Mouse (Mus musculus) hindbrain, embryonic 15.5 days (tissue): ENCODE data around the gene Prss30. TPM values are rescaled to one million over a fixed set of nuclear protein-coding genes. Genes with fewer than 3 reads are reported as not detected.

ENCODE experiments used
- ATAC-seq: fragments of 200-750 bp; cut with Nextera tagmentation; 2 replicates; pipeline ENCODE4 v1.8.0; 2017; ENCODE audit warnings: low read depth, moderate number of reproducible peaks, moderate TSS enrichment; ENCODE audit not compliant: low FRiP score
- H3K27ac ChIP-seq: fragments of 300-500 bp; sonication (generic); replicated peaks from 2 replicates; pipeline ENCODE4 v1.5.1; 2015; ENCODE audit warnings: mild to moderate bottlenecking, inconsistent platforms
- H3K27me3 ChIP-seq: fragments of 300-500 bp; sonication (generic); 2 replicates; pipeline ENCODE4 v1.6.1; 2015; ENCODE audit warnings: control low read depth, inconsistent platforms
- H3K36me3 ChIP-seq: fragments of 300-500 bp; sonication (generic); 2 replicates; pipeline ENCODE4 v1.6.1; 2015; ENCODE audit warnings: control low read depth, inconsistent platforms
- H3K4me1 ChIP-seq: fragments of 300-500 bp; sonication (generic); replicated peaks from 2 replicates; pipeline ENCODE4 v1.6.1; 2015; ENCODE audit warnings: control low read depth, inconsistent platforms
- H3K4me2 ChIP-seq: fragments of 300-500 bp; sonication (generic); 2 replicates; pipeline ENCODE4 v1.6.1; 2015; ENCODE audit warnings: moderate library complexity, mild to moderate bottlenecking, inconsistent platforms
- H3K4me3 ChIP-seq: fragments of 300-500 bp; sonication (generic); 2 replicates; pipeline ENCODE4 v1.5.1; 2015; ENCODE audit warnings: mild to moderate bottlenecking, inconsistent platforms
- H3K9ac ChIP-seq: fragments of 300-500 bp; sonication (generic); 2 replicates; pipeline ENCODE4 v1.6.1; 2015; ENCODE audit warnings: inconsistent platforms
- H3K9me3 ChIP-seq: fragments of 300-500 bp; sonication (generic); 2 replicates; pipeline ENCODE4 v1.6.1; 2016; ENCODE audit warnings: control low read depth, inconsistent platforms
- WGBS: fragments of 180-500 bp; shearing (Covaris S2); methylation state at CpG from one replicate; pipeline ENCODE4 v1.1.7; 2015; 5-methylcytosine and 5-hydroxymethylcytosine counted together
- polyA plus RNA-seq: library from polyadenylated mRNA; unstranded; fragments of >200 nt; fragmentation: Nextera tagmentation; extraction: Ambion mirVana; gene quantifications from 2 replicates; pipeline ENCODE4 v1.2.1, GENCODE M21; 2015

Gene Prss30
- polyA plus RNA-seq, 1 experiment from 2014 or later: not detected

GRCm38 (mm10) chr17:24004071-24004665 is 23.8 kb upstream of the Prss30 start:
- Histone ChIP-seq H3K9me3 (no peaks in the 10 kb centered on the region), H3K4me1 (no peaks in the 10 kb centered on the region), H3K27me3 (no peaks in the 10 kb centered on the region), H3K27ac (no peak overlapping the region), H3K9ac (no peak overlapping the region), H3K4me3 (no peak overlapping the region), H3K36me3 (no peaks in the 10 kb centered on the region), H3K4me2 (no peak overlapping the region)
- no peak for ATAC-seq
- WGBS: 90% methylated on average over 14 of the region's 14 CpGs

GRCm38 (mm10) chr17:24000404-24000803 is 20.0 kb upstream of the Prss30 start:
- no peaks in the 10 kb centered on the region for H3K9me3 ChIP-seq
- no peaks in the 10 kb centered on the region for H3K27me3 ChIP-seq
- no peak overlapping the region for H3K4me2 ChIP-seq
- ATAC-seq: no peak
- H3K27ac ChIP-seq: no peak overlapping the region
- H3K4me1 ChIP-seq: no peaks in the 10 kb centered on the region
- H3K4me3 ChIP-seq: no peak overlapping the region
- H3K9ac ChIP-seq: no peak overlapping the region
- no peaks in the 10 kb centered on the region for H3K36me3 ChIP-seq
- 64% methylated on average over 5 of the region's 5 CpGs for WGBS

- no peak overlapping the region for H3K27ac ChIP-seq
- no peaks in the 10 kb centered on the region for H3K36me3 ChIP-seq
- no peaks in the 10 kb centered on the region for H3K9me3 ChIP-seq
- H3K4me3 ChIP-seq: no peak overlapping the region
- ATAC-seq: no peak
- no peak overlapping the region for H3K4me2 ChIP-seq
- H3K4me1 ChIP-seq: peaks cover 7% of the 10 kb centered on the region; the same call in 1 of the 2 replicates
- WGBS: 80% methylated on average over 6 of the region's 6 CpGs
- no peak overlapping the region for H3K9ac ChIP-seq
- no peaks in the 10 kb centered on the region for H3K27me3 ChIP-seq
These were observed 18.0 kb upstream of the Prss30 start for GRCm38 (mm10) chr17:23998383-23998782.

DNA sequence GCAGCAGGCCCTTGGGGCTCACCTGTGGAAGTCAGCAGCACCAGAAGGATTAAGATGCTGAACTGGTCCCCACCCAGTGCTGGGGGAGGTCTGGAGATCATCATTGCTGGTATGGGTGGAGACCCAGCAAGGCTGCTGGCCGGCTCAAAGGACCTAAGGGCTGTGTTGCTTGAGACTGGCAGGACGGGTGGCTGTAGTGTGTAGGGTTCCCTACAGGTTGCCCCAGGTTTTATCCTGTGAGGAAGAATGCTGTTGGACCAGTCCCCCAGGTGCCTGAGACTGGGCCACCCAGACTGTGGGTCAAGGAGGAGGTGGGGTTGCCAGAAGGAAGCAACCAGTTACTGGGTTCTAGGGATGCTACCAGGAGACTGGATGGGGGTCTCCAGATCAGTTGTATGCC is 17.5 kb upstream of the Prss30 start, which contains the start of gene Prss22:
Gene Prss22, minus strand, starts transcription at position 200 of the 400 bp plus-strand sequence.
- H3K9ac ChIP-seq: no peak within 1 kb of the TSS
- 71% methylated on average over 2 of the region's 2 CpGs for WGBS

DNA sequence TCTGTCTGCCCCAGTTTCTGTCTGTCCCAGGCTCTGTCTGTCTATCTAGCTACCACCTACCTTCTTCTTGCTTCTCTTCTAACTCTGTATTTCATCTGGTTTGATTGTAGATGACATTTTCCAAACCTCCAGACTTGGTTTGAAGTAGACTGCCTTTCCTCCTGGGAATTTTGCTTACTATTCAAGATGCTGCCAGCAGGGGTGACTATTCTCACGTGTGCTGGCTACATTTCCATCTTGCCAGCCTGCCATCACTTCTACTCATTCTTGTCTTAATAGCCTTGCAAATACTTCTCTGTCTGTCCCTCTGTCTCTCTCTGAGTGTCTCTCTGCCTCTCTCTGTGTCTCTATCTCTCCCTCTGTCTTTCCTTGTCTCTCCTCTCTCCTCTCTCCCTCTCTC is 15.1 kb upstream of the Prss30 start:
- Histone ChIP-seq H3K9me3 (no peaks in the 10 kb centered on the region), H3K27ac (no peak overlapping the region), H3K9ac (no peak overlapping the region), H3K27me3 (no peaks in the 10 kb centered on the region), H3K4me2 (no peak overlapping the region), H3K36me3 (no peaks in the 10 kb centered on the region), H3K4me1 (peaks cover 12% of the 10 kb centered on the region), H3K4me3 (no peak overlapping the region)
- 30% methylated on average over 1 of the region's 1 CpGs for WGBS
- ATAC-seq: no peak

More for the DNA sequence above, 17.5 kb upstream of the Prss30 start, which contains the start of gene Prss22:
- peaks cover 12% of the 10 kb centered on the region for H3K4me1 ChIP-seq
- H3K27ac ChIP-seq: no peak within 1 kb of the TSS
- no peak within 1 kb of the TSS for H3K4me3 ChIP-seq
- no peak within 1 kb of the TSS for H3K4me2 ChIP-seq
- H3K27me3 ChIP-seq: no peaks in the 10 kb centered on the region
- no peaks in the 10 kb centered on the region for H3K36me3 ChIP-seq
- H3K9me3 ChIP-seq: no peaks in the 10 kb centered on the region
- no peak for ATAC-seq

DNA sequence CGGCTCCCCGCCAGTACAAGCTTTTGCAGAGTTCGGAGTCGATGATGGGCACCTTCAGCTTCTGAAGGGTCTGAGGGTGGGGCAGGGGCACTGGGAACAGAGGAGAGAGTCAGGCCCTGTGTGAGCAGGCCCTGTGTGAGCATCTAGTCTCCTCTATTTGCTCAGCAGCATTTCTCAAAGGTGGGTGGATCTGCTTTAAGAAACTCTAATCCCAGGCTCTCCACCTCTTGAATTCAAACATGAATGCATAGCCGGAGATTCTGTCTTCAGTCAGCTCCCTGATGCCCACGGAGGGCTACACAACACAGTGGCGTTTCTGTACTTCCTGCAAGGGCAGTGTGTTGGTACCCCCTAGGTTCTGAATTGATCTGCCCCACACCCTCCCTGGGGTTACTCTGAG is 14.3 kb upstream of the Prss30 start:
- Histone ChIP-seq H3K9ac (no peak overlapping the region), H3K27me3 (no peaks in the 10 kb centered on the region), H3K4me3 (no peak overlapping the region), H3K4me2 (no peak overlapping the region), H3K9me3 (no peaks in the 10 kb centered on the region), H3K36me3 (no peaks in the 10 kb centered on the region), H3K4me1 (peaks cover 12% of the 10 kb centered on the region), H3K27ac (no peak overlapping the region)
- ATAC-seq: no peak
- 77% methylated on average over 7 of the region's 7 CpGs for WGBS

GRCm38 (mm10) chr17:23993559-23994428 is 13.4 kb upstream of the Prss30 start:
- H3K4me3 ChIP-seq: peak overlapping the region; percentile 33
- H3K4me2 ChIP-seq: peak overlapping the region; percentile 63
- peaks cover 12% of the 10 kb centered on the region for H3K4me1 ChIP-seq
- H3K27ac ChIP-seq: peak overlapping the region; percentile 54; the same call in 1 of the 2 replicates
- H3K9ac ChIP-seq: peak overlapping the region; percentile 47
- no peaks in the 10 kb centered on the region for H3K9me3 ChIP-seq
- ATAC-seq: peak; percentile 86
- H3K36me3 ChIP-seq: no peaks in the 10 kb centered on the region
- WGBS: 10% methylated on average over 31 of the region's 31 CpGs
- no peaks in the 10 kb centered on the region for H3K27me3 ChIP-seq

DNA sequence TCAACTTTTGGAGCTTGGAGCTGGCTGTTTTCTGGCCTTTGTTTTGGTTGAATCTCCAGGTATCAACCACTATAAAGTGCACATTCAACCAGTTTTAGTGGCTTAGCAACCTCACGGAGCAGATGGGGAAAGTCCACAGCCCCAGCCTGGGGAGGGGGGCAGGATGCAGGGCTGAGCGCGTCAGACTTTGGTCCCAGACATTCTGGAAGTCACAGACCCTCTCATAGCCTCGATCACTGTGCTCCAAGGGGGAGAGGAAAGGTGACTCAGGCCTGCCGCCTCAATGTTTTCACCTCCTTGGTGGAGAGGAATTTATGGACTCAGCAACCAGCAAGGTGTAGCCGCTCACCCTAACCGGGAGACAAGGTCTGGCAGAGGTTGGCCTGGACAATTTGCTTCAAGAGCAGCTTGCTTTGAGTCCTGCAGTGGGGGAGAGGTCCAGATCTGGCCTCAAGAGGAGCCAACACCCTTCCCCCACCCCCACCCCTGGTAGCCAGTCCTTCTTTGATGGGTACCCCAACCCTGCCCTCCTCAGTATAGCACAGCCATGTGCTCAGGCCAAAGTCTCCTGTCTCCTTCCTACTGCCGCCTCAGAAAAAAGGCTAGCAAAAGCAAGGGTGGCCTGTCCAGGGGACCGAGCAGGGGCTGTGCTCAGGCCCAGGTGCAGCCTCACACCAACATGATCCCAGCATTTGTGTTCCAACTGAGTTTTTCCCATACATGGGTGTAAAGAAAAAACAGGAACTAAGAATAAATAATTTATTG is 12.6 kb upstream of the Prss30 start:
- Histone ChIP-seq H3K4me3 (peak overlapping the region; percentile 33), H3K27me3 (no peaks in the 10 kb centered on the region), H3K36me3 (no peaks in the 10 kb centered on the region), H3K9me3 (no peaks in the 10 kb centered on the region), H3K27ac (peak overlapping the region; percentile 54; the same call in 1 of the 2 replicates), H3K4me1 (peaks cover 12% of the 10 kb centered on the region), H3K4me2 (peak overlapping the region; percentile 63), H3K9ac (no peak overlapping the region)
- WGBS: 73% methylated on average over 9 of the region's 9 CpGs
- peak; percentile 87 for ATAC-seq

DNA sequence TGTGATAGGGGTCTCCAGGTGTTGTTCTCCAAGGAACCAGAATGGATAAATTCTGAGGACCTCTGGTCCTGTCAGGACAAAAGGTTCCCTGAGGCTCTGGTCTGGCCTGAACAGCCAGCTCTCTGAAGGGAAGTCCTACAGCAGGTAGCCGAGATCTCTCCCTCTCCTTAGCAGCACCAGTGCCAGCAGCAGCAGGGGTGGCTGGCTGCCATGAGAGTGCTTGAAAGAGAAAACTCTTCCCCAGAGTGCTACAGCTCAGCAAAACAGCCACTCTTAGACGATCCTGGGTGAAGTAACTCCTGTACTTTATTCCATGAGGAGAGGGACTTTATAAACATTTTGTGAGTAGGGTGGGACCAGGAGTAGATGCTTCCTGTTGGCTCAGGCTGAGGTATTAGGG is 9.4 kb upstream of the Prss30 start:
- Histone ChIP-seq H3K4me3 (no peak overlapping the region), H3K9ac (no peak overlapping the region), H3K4me2 (no peak overlapping the region), H3K27me3 (no peaks in the 10 kb centered on the region), H3K4me1 (peaks cover 12% of the 10 kb centered on the region), H3K27ac (no peak overlapping the region), H3K9me3 (no peaks in the 10 kb centered on the region), H3K36me3 (no peaks in the 10 kb centered on the region)
- 42% methylated on average over 2 of the region's 2 CpGs for WGBS
- ATAC-seq: no peak

DNA sequence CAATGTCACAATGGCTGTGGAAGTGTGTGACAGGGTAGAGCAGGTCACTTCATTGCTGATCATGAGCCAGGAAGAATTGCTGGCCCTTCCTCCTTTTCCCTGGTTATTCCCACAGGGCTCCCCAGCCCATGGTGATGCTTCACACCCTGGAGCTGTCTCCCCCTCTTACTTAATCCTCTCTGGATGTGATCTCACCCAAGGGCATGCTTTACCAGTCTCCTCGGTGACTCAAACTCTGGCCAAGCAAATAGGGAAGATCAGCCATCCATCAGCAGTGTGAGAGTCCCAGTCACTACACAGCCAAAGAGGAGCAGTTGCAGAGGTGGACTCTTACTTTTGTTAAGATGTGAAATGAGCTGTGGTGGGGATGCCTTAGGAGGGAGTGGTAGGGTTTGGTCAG is 4.6 kb upstream of the Prss30 start:
- no peak for ATAC-seq
- Histone ChIP-seq H3K4me2 (no peak overlapping the region), H3K4me1 (no peaks in the 10 kb centered on the region), H3K27me3 (no peaks in the 10 kb centered on the region), H3K9me3 (no peaks in the 10 kb centered on the region), H3K4me3 (no peak overlapping the region), H3K36me3 (no peaks in the 10 kb centered on the region), H3K27ac (no peak overlapping the region), H3K9ac (no peak overlapping the region)
- WGBS: 80% methylated on average over 1 of the region's 1 CpGs

DNA sequence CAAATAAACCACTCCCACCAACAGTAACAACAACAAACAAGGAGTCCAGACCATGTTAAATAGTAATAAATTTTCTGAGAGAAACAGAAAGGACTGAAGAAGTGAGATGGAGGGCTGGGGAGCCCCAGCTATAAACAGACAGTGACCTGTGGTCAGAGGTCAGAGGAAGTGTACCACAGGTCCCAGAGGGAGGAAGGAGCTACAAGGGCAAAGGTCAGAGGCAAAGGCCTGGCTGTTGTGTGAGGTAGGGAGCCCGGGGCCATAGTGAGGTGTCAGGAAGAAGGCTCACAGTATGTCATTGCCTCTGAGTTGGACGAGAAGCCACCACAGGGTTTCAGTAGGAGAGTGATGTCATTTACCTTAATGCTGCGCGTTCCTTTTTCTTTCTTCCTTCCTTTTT is 2.5 kb upstream of the Prss30 start:
- no peak for ATAC-seq

GRCm38 (mm10) chr17:23979471-23979870 is 895 bp downstream of the Prss30 start:
- ATAC-seq: no peak
- Histone ChIP-seq H3K27ac (no peak overlapping the region), H3K4me1 (no peaks in the 10 kb centered on the region), H3K4me2 (no peak overlapping the region), H3K9me3 (no peaks in the 10 kb centered on the region), H3K27me3 (no peaks in the 10 kb centered on the region), H3K9ac (no peak overlapping the region), H3K4me3 (no peak overlapping the region), H3K36me3 (no peaks in the 10 kb centered on the region)
- 78% methylated on average over 3 of the region's 3 CpGs for WGBS

More for the DNA sequence above, 2.5 kb upstream of the Prss30 start:
- Histone ChIP-seq H3K4me2 (no peak overlapping the region), H3K27me3 (no peaks in the 10 kb centered on the region), H3K36me3 (no peaks in the 10 kb centered on the region), H3K4me1 (no peaks in the 10 kb centered on the region), H3K4me3 (no peak overlapping the region), H3K27ac (no peak overlapping the region), H3K9ac (no peak overlapping the region), H3K9me3 (no peaks in the 10 kb centered on the region)
- WGBS: 59% methylated on average over 4 of the region's 4 CpGs
